Mouse (Mus musculus): Measurements from ENCODE around the gene App. TPM values are rescaled to one million over a fixed set of nuclear protein-coding genes. Genes with fewer than 3 reads are reported as not detected.

The App gene
- polyA plus RNA-seq, 1 experiment, result 107 TPM

GRCm38 (mm10) chr16:85145369-85145768 is 28.2 kb downstream of the App start:
- H3ac ChIP-seq (ENCODE audit: control insufficient read depth, insufficient read length, low read depth), result no peak overlapping the region
- TF ChIP-seq CEBPB (IDR thresholded peaks at IDR 0.05; ENCODE audit: low read depth) (no peak), FOSL1 (IDR thresholded peaks at IDR 0.05; ENCODE audit: insufficient read depth, low read length, poor library complexity, severe bottlenecking) (no peak), MYOD1 (IDR thresholded peaks at IDR 0.05; ENCODE audit: control insufficient read depth, insufficient read length, low read depth) (no peak), USF1 (IDR thresholded peaks at IDR 0.05; ENCODE audit: low read depth) (no peak), CTCF (IDR thresholded peaks at IDR 0.05; ENCODE audit: control insufficient read depth, insufficient read depth, insufficient read length) (no peak), MYOG (IDR thresholded peaks at IDR 0.05; ENCODE audit: control insufficient read depth, extremely low read depth, insufficient read length) (no peak), MAX (IDR thresholded peaks at IDR 0.05) (no peak)
- H3K36me3 ChIP-seq (ENCODE audit: control insufficient read depth, insufficient read depth), result no peaks in the 10 kb centered on the region
- H3K79me2 ChIP-seq (ENCODE audit: control insufficient read depth, insufficient read depth), result peaks cover 72% of the 10 kb centered on the region
- H3K79me3 ChIP-seq (ENCODE audit: low read depth), result peaks cover 40% of the 10 kb centered on the region
- no peaks in the 10 kb centered on the region for H3K27me3 ChIP-seq (ENCODE audit: control insufficient read depth, insufficient read depth, insufficient read length)
- no peak overlapping the region for H3K4me3 ChIP-seq (ENCODE audit: insufficient read depth, poor library complexity, severe bottlenecking)

DNA sequence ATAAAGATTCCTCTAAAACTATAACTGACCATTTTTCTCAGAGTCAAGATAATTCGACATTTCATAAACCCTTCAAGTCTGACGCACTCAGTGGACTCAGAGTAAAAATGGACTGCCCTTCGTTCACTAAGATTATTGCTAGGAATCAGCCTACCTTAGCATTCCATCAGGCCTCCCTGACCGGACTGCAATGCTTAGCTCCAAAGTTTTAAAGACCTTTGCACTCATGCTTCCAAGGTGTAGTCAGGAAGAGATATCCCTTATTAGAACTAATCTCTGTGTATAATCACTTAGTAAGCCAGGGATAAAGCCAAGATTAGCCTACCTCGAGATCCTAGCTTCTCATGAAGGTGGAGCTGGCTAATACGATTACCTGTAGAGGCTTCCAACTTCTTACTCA is 29.2 kb downstream of the App start:
- peaks cover 72% of the 10 kb centered on the region for H3K79me2 ChIP-seq (ENCODE audit: control insufficient read depth, insufficient read depth)
- no peak overlapping the region for H3ac ChIP-seq (ENCODE audit: control insufficient read depth, insufficient read length, low read depth)
- peaks cover 33% of the 10 kb centered on the region for H3K79me3 ChIP-seq (ENCODE audit: low read depth)
- H3K4me3 ChIP-seq (ENCODE audit: insufficient read depth, poor library complexity, severe bottlenecking), result no peak overlapping the region
- TF ChIP-seq MYOG (IDR thresholded peaks at IDR 0.05; ENCODE audit: control insufficient read depth, extremely low read depth, insufficient read length), result no peak
- TF ChIP-seq CTCF (IDR thresholded peaks at IDR 0.05; ENCODE audit: control insufficient read depth, insufficient read depth, insufficient read length), result no peak
- H3K27me3 ChIP-seq (ENCODE audit: control insufficient read depth, insufficient read depth, insufficient read length), result no peaks in the 10 kb centered on the region
- no peaks in the 10 kb centered on the region for H3K36me3 ChIP-seq (ENCODE audit: control insufficient read depth, insufficient read depth)

DNA sequence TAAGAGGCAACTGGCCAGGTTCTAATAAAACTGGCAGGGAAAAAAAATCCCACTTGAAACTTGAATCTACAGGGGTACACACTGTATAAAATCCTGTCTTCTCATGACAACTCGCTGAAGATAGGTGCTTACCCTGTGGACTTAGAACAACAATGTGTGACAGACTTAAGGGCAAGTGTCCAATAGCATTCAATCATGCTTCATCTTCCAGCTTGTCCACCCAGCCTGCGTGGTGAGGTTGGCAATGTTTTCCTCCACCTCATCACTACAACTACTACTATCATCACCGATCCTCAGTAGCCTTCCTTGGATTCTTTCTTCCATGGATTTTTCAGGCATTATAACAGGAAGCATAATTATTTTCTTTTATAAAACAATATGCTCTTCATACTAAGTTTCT is 29.7 kb downstream of the App start:
- no peak overlapping the region for H3ac ChIP-seq (ENCODE audit: control insufficient read depth, insufficient read length, low read depth)
- TF ChIP-seq MYOG (IDR thresholded peaks at IDR 0.05; ENCODE audit: control insufficient read depth, extremely low read depth, insufficient read length) (no peak), CEBPB (IDR thresholded peaks at IDR 0.05; ENCODE audit: low read depth) (no peak), USF1 (IDR thresholded peaks at IDR 0.05; ENCODE audit: low read depth) (no peak), MYOD1 (IDR thresholded peaks at IDR 0.05; ENCODE audit: control insufficient read depth, insufficient read length, low read depth) (no peak), CTCF (IDR thresholded peaks at IDR 0.05; ENCODE audit: control insufficient read depth, insufficient read depth, insufficient read length) (no peak), FOSL1 (IDR thresholded peaks at IDR 0.05; ENCODE audit: insufficient read depth, low read length, poor library complexity, severe bottlenecking) (no peak), MAX (IDR thresholded peaks at IDR 0.05) (no peak)
- no peaks in the 10 kb centered on the region for H3K36me3 ChIP-seq (ENCODE audit: control insufficient read depth, insufficient read depth)
- peaks cover 70% of the 10 kb centered on the region for H3K79me2 ChIP-seq (ENCODE audit: control insufficient read depth, insufficient read depth)
- no peaks in the 10 kb centered on the region for H3K27me3 ChIP-seq (ENCODE audit: control insufficient read depth, insufficient read depth, insufficient read length)
- no peak overlapping the region for H3K4me3 ChIP-seq (ENCODE audit: insufficient read depth, poor library complexity, severe bottlenecking)
- H3K79me3 ChIP-seq (ENCODE audit: low read depth), result peaks cover 35% of the 10 kb centered on the region

DNA sequence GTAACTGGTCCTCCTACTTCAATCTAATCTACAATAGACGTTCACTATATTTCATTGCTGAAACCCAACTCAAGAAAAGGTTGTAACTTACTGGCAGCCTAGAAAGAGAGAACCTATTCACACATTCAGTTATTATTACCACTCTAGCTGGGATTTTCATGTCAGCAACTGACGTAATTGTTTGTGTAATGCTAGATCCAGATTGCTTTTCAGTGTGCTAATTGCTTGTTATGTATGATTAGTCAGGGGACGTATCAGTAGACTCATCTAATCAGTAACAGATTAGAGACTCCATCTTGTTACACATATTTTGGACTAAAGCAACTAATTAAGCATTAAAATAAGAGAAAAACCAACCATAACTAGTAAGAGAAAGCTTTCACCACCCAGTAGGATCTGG is 30.4 kb downstream of the App start:
- Histone ChIP-seq H3K36me3 (ENCODE audit: control insufficient read depth, insufficient read depth) (no peaks in the 10 kb centered on the region), H3ac (ENCODE audit: control insufficient read depth, insufficient read length, low read depth) (no peak overlapping the region), H3K79me2 (ENCODE audit: control insufficient read depth, insufficient read depth) (peaks cover 68% of the 10 kb centered on the region), H3K27me3 (ENCODE audit: control insufficient read depth, insufficient read depth, insufficient read length) (no peaks in the 10 kb centered on the region), H3K4me3 (ENCODE audit: insufficient read depth, poor library complexity, severe bottlenecking) (no peak overlapping the region), H3K79me3 (ENCODE audit: low read depth) (peaks cover 35% of the 10 kb centered on the region)
- no peak for TF ChIP-seq USF1 (IDR thresholded peaks at IDR 0.05; ENCODE audit: low read depth)
- TF ChIP-seq FOSL1 (IDR thresholded peaks at IDR 0.05; ENCODE audit: insufficient read depth, low read length, poor library complexity, severe bottlenecking), result no peak
- TF ChIP-seq MYOD1 (IDR thresholded peaks at IDR 0.05; ENCODE audit: control insufficient read depth, insufficient read length, low read depth), result no peak
- no peak for TF ChIP-seq MYOG (IDR thresholded peaks at IDR 0.05; ENCODE audit: control insufficient read depth, extremely low read depth, insufficient read length)
- no peak for TF ChIP-seq CEBPB (IDR thresholded peaks at IDR 0.05; ENCODE audit: low read depth)
- no peak for TF ChIP-seq MAX (IDR thresholded peaks at IDR 0.05)
- TF ChIP-seq CTCF (IDR thresholded peaks at IDR 0.05; ENCODE audit: control insufficient read depth, insufficient read depth, insufficient read length), result no peak

DNA sequence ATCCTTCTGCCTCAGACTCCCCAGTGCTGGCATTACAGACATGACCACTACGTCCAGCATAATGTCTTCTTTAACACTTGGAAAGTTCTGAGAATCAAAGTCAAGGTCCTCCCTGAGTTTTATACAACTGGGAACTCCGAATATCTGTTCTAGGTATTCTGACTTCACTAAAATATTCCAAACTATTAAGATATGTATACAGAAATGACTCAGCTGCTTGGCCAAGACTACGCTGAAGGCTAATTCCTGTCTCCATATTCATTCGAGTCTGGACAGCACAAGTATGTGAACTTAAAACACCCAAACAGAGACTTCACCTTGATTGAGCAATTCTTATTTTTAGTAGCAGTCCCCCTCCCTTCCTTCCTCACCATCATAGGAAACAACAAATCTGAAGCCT is 32.2 kb downstream of the App start:
- peaks cover 51% of the 10 kb centered on the region for H3K79me2 ChIP-seq (ENCODE audit: control insufficient read depth, insufficient read depth)
- no peaks in the 10 kb centered on the region for H3K27me3 ChIP-seq (ENCODE audit: control insufficient read depth, insufficient read depth, insufficient read length)
- no peaks in the 10 kb centered on the region for H3K36me3 ChIP-seq (ENCODE audit: control insufficient read depth, insufficient read depth)
- H3K4me3 ChIP-seq (ENCODE audit: insufficient read depth, poor library complexity, severe bottlenecking), result no peak overlapping the region
- peaks cover 25% of the 10 kb centered on the region for H3K79me3 ChIP-seq (ENCODE audit: low read depth)
- H3ac ChIP-seq (ENCODE audit: control insufficient read depth, insufficient read length, low read depth), result no peak overlapping the region
- TF ChIP-seq MAX (IDR thresholded peaks at IDR 0.05) (no peak), CEBPB (IDR thresholded peaks at IDR 0.05; ENCODE audit: low read depth) (no peak), CTCF (IDR thresholded peaks at IDR 0.05; ENCODE audit: control insufficient read depth, insufficient read depth, insufficient read length) (no peak), FOSL1 (IDR thresholded peaks at IDR 0.05; ENCODE audit: insufficient read depth, low read length, poor library complexity, severe bottlenecking) (no peak), USF1 (IDR thresholded peaks at IDR 0.05; ENCODE audit: low read depth) (no peak), MYOG (IDR thresholded peaks at IDR 0.05; ENCODE audit: control insufficient read depth, extremely low read depth, insufficient read length) (no peak), MYOD1 (IDR thresholded peaks at IDR 0.05; ENCODE audit: control insufficient read depth, insufficient read length, low read depth) (no peak)

GRCm38 (mm10) chr16:85139178-85139604 is 34.4 kb downstream of the App start:
- Histone ChIP-seq H3K36me3 (ENCODE audit: control insufficient read depth, insufficient read depth) (no peaks in the 10 kb centered on the region), H3K4me3 (ENCODE audit: insufficient read depth, poor library complexity, severe bottlenecking) (no peak overlapping the region), H3K79me2 (ENCODE audit: control insufficient read depth, insufficient read depth) (peaks cover 50% of the 10 kb centered on the region), H3K79me3 (ENCODE audit: low read depth) (peaks cover 20% of the 10 kb centered on the region), H3ac (ENCODE audit: control insufficient read depth, insufficient read length, low read depth) (no peak overlapping the region), H3K27me3 (ENCODE audit: control insufficient read depth, insufficient read depth, insufficient read length) (no peaks in the 10 kb centered on the region)
- TF ChIP-seq FOSL1 (IDR thresholded peaks at IDR 0.05; ENCODE audit: insufficient read depth, low read length, poor library complexity, severe bottlenecking) (no peak), MYOD1 (IDR thresholded peaks at IDR 0.05; ENCODE audit: control insufficient read depth, insufficient read length, low read depth) (no peak), USF1 (IDR thresholded peaks at IDR 0.05; ENCODE audit: low read depth) (no peak), MAX (IDR thresholded peaks at IDR 0.05) (no peak), MYOG (IDR thresholded peaks at IDR 0.05; ENCODE audit: control insufficient read depth, extremely low read depth, insufficient read length) (no peak)

Measured in C2C12 (cell line).